Mouse (Mus musculus) heart, postnatal 4 days (tissue): ENCODE data around the gene Zfp941. TPM values are rescaled to one million over a fixed set of nuclear protein-coding genes. Genes with fewer than 3 reads are reported as not detected.
A peak's percentile ranks its signal among the peaks of the same experiment; 100 is the strongest.

ENCODE experiments used
- DNase-seq: peaks from one replicate; pipeline ENCODE4 v3.0.0; 2021
- total RNA-seq, 2 experiments: library from RNA; stranded (reverse); gene quantifications; 2 replicates each; pipeline ENCODE4 v1.2.3; 2021

The Zfp941 gene
- total RNA-seq, result under 1 TPM; 0.76 to 0.97 TPM

DNA sequence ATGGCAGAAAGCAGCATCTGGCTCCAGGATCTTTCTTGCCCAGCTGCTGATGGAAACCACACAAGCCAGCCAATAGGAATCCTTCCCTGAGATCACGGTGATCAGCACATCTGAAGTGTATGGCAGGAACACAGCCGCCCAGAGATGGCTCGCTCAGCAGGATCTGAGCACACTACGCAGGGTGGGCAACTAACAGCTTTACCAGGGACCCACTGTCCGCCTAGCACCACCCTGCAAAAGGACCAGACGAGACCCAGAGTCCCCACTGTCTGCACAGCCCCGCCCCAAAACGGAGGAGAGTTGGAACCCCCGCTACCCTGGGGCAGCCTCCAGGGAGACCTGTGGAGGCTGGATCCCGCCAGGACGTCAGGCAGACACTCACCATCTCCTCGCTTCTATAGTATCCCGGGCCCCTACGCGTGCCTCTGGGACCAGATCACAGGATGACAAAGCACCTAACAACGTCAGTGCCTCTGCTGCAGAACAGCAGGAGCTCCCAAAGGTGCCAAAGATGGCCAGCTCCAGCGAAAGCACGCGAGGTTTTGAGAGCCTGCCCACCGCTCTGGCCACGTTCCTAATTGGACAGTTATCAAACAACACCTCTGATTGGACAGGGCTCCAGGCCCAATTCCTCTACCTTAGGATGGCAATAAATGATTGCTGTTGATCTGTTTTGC, at the start of gene Zfp941:
Gene Zfp941, minus strand, starts transcription at position 526 of the 677 bp plus-strand sequence.
- DNase-seq, result peak; percentile 63

- no peak for DNase-seq
Observed at GRCm38 (mm10) chr7:140864761-140865160, 42.8 kb upstream of the Zfp941 start.

DNA sequence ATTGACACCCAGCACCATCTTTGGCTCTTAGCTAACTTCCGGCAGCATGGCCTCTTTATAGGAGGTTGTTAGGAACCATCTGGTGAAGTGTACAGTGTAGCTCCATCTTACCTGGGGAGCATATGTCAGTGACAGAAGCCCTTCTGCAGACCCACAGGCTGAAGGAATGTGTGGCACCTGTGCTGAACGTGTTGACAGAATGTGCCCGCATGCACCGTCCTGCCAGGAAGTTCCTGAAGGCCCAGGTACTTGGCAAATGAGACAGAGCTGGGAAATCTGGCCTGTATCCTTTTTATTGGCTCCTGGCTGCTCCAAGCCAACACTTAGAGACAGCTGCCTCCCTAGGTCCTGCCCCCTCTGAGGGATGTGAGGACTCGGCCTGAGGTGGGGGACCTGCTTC, 38.8 kb upstream of the Zfp941 start:
- no peak for DNase-seq

DNA sequence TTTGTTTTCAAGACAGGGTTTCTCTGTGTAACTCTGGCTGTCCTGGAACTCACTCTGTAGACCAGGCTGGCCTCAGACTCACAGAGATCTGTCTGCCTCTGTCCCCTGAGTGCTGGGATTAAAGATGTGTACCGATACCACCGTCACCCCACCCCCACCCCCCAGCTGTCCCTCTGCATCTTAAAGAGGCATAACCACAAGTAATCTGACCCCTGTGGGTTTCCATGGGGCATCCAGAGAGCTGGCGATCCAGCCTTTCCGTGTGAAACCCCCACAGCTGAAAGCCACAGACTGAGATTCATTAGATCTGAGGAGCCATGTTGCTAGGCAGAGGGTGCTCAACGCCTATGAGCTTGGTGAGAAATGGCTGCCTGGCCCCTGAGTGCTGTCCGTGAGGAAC, 38.0 kb upstream of the Zfp941 start:
- DNase-seq, result no peak

DNA sequence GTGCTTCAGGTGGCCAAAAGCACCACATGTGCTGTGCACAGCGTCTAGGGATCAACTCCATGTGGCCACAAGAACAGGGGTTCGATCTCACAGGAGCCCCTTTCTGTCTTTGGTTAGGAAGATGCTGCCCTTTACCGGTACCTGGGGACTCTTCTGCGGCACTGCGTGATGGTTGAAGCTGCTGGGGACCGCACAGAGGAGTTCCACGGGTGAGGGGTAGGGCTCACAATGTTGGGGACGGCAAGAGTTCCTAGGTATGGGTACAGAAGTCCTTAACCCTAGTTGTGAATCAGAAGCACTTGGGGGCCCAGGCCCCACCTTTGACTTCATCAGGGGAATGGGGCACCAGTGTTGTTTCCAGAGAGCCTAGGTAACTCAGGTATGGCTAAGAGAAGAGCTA, 36.8 kb upstream of the Zfp941 start:
- no peak for DNase-seq

DNA sequence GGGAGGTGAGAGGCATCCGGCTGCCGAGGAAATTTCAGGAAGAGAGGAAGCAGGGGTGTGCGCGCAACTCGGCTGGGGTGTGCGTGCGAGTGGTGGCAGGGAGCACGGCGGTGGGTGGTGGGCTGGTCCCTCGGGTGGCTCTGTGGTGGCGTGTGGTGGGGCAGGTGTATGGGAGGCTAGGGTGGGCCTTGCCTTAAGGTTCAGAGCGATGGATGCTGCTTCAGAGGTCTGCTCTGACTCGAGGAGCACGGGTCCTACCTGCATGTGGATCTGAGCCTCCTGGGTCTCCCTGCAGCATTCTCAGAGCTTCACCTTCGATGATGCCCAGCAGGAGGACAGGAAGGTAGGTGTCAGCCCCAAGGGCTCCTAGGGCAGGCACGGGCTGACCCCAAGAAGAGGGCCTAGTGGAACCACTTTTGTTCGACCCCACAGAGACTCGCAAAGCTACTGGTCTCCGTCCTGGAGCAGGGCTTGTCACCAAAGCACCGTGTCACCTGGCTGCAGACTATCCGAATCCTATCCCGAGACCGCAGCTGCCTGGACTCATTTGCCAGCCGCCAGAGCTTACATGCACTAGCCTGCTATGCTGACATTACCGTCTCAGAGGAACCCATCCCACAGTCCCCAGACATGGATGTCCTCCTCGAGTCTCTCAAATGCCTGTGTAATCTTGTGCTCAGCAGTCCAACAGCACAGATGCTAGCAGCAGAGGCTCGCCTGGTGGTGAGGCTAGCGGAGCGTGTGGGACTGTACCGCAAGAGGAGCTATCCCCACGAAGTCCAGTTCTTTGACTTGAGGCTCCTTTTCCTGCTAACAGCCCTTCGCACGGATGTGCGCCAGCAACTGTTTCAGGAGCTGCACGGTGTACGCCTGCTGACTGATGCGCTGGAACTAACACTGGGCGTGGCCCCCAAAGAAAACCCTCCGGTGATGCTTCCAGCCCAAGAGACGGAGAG, 35.9 kb upstream of the Zfp941 start, which contains the start of gene Bet1l:
Gene Bet1l, minus strand, starts transcription at position 28 of the 956 bp plus-strand sequence.
- no peak for DNase-seq

- peak; percentile 91 for DNase-seq
Observed at GRCm38 (mm10) chr7:140856785-140857549, 35.0 kb upstream of the Zfp941 start, which contains the start of gene Ric8a. Gene Ric8a (plus strand): TSS chr7:140856957.

DNA sequence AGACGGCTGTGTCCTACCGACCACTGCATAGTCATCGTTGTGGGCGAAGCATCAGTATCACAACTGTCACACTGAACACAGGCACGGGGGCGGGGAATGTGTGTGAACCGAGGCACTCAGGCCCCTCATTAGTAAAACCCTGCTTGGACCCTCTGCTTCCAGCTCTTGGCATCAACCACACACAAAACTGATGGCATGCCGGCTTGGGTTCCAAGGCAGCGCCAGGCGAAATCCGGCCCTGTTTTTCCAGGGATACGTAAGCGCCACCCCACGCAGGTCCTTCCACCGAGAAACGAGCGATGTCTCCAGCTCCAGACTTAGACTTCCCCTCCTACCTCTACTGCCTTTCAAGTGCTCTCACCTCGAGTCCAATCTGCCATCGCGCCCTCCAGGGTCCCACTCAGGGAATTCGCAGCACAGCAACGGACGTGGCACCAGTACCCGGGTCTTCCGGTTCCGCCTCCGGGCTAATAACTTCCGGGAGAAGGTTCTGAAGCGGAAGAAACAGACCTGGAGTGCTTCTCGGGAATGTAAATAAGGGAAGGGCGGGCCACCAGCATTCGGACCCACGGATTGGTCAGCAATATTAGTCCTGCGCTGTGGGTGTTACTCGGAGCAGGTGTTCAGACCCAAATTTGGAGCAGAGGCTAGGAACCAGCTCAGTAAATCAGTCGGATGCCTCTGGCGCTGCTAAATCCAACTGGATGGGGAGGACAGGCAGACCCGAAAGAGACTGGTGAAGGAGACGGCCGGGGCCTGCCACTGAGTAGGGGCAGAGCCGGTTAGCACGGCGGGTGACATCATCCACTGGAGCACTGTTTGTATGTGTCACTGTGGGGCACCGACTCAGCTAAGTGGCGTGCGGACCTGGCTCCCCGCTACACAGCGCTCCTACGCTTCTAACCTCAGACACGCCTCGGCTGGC, 34.1 kb upstream of the Zfp941 start, which contains the start of gene Gm45785:
Gene Gm45785, minus strand, starts transcription at position 472 of the 925 bp plus-strand sequence.
- peak; percentile 82 for DNase-seq

DNA sequence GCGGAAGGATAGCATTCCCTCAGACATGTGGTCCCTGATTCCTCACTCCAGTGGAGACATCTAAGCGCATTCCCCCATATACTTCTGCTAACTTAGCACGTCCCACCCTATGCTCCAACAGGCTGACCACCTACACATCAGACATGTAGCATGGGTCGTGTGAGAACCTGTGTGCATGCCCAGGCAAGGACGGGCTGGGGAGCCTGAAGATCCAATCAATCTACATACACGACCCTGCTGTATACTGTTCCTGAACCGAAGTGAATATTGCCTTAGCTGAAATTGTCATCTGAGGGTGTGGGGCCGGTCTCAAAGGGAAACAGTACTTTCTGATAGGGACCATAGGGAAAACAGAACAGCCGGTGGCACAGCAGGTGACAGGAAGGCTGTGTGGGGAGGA, 33.2 kb upstream of the Zfp941 start:
- DNase-seq, result no peak

DNA sequence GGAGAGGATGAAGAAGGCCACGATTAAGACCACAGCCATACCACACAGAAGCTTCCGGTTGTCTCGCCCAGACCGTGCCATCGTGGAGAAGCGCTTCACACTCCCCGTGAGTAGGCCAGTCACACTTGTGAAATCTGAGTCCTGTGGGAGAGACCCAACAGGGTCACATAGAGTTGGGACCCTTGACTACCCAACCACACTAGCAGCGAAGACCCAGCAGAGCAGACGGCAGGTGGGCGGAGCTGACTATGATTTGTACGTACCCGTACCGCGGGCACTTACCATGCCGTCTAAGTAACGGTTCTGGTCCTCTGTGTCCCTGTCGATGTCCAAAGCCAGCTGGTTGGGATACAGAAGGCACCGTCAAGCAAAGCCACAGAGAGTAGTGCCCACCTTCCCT, 32.5 kb upstream of the Zfp941 start:
- DNase-seq, result no peak

DNA sequence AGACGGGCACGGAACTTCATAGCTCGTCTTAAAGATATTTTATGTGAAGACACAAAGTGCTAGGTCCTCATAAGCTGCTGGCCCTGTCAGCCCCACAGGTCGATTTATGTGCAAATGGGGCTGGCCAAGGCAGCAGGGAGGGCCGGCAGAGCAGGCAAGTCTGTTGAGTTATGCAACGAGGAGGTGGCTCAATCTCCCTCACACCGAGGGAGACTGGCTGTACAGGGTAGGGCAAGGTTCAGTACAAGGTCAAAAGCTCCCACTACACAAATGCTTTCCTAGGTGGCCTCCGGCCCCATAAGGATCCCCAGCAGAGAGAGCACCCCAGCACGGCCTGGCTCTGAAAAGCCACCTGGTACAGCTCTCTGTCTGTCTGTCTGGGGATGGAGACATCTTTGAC, 31.4 kb upstream of the Zfp941 start:
- DNase-seq, result no peak

- no peak for DNase-seq
Observed at GRCm38 (mm10) chr7:140851916-140852315, 29.9 kb upstream of the Zfp941 start.

GRCm38 (mm10) chr7:140848591-140848990, 26.6 kb upstream of the Zfp941 start:
- no peak for DNase-seq

GRCm38 (mm10) chr7:140847755-140848580, 26.0 kb upstream of the Zfp941 start, which contains the start of gene Odf3:
Gene Odf3 (plus strand): TSS chr7:140847805.
- DNase-seq, result peak; percentile 49

DNA sequence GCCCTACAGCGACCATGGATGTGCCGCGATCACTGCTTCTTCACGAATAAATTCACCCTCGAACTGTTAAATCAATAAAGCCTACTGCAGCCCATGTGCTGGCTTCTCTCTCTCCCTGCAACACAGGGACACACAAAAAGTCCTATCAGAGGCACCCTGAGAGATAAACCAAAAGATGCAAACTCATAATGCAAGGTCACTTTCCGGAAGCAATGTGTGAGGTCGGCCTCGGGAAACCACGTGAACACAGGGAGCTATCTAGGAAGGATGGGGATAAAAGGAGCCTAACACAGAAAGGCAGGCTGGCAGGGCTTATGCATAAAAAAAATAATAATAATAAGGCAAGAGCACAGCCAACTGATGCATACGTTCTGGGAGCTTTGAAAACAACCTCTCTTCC, 24.7 kb upstream of the Zfp941 start:
- no peak for DNase-seq

- DNase-seq, result no peak
Observed at GRCm38 (mm10) chr7:140845683-140846082, 23.7 kb upstream of the Zfp941 start.

DNA sequence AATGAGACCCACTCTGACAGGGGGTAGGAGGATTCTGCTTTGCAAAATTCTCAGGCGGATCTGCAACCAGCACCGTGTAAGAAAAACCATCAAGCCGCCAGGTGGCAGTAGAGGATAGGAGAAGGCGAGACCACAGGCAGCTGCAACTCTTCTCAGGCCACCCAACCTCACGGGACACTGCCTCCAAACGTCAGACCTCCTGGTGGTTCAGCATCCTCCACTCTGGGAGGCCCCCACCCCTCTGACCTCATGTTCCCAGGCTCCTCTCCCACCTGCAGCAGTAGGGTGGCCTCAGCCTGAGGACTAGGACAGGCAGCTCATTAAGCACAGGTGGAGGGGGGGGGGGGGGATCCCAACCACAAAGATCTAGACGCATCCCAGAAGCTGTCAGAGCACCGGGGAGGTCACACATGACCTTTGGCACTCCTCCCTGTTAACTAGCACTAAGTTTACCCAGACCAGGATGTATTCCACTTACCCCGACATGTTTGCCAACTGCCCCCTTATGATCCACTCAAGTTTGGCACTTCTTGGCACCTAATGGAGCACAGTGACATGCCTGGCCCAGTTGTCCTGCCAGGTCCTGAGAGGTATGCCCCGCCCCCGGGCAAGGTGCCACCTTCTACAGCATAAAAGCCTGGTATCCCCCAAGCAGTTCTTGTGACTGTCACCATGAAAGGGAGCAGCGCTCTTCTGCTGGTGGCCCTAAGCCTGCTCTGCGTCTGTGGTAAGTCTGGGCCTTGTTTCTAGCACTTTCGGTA, 23.1 kb upstream of the Zfp941 start, which contains the start of gene Scgb1c1:
Gene Scgb1c1, plus strand, starts transcription at position 643 of the 761 bp plus-strand sequence.
- peak; percentile 97 for DNase-seq

- no peak for DNase-seq
Observed at GRCm38 (mm10) chr7:140843806-140844205, 21.8 kb upstream of the Zfp941 start.
